Mouse (Mus musculus) embryo, embryonic 10 days (tissue): ENCODE data around the gene Polr2g.
"Not testable (repeated sequence)": the region's sequence is repeated elsewhere in the genome, so short reads cannot be mapped to it uniquely, and the experiment has no call there.

ENCODE experiments used
- DNase-seq: peaks from one replicate; pipeline ENCODE4 v3.0.0-alpha.2; 2015; ENCODE audit warnings: low spot score

The Polr2g gene

DNA sequence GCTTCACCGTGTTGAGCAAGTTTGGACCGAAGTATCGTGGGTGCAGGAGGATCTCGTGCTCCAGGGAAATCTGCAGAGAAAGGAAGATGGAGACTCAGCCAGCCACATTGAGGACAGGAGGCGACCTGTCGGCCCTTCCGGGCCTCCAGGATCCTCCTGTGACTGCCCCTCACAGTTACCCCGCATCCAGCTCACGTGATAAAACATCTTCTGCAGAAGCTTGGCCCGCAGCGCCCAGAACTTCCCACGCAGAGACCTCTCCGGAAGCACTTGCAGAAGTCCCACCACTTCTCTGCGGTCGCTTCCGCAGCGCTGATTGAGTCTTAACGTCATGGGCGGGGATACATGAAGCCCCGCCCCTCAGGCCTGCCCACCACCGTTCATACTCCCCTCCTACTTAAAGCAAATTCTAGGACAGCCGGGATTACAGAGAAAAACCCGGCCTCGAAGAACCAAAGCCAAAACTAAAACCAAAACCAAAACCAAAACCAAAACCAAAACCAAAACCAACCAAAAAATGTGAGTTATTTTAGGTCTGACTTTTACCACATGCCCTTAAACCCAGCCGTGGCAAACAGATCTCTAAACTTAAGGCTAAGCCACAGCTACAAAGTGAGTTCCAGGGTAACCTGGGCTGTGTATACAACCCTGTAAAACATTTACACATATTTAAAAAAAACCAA lies at the start of gene Polr2g:
Gene Polr2g (minus strand): TSS at position 314 of the 683 bp plus-strand sequence.
- DNase-seq: peak; percentile 93

DNA sequence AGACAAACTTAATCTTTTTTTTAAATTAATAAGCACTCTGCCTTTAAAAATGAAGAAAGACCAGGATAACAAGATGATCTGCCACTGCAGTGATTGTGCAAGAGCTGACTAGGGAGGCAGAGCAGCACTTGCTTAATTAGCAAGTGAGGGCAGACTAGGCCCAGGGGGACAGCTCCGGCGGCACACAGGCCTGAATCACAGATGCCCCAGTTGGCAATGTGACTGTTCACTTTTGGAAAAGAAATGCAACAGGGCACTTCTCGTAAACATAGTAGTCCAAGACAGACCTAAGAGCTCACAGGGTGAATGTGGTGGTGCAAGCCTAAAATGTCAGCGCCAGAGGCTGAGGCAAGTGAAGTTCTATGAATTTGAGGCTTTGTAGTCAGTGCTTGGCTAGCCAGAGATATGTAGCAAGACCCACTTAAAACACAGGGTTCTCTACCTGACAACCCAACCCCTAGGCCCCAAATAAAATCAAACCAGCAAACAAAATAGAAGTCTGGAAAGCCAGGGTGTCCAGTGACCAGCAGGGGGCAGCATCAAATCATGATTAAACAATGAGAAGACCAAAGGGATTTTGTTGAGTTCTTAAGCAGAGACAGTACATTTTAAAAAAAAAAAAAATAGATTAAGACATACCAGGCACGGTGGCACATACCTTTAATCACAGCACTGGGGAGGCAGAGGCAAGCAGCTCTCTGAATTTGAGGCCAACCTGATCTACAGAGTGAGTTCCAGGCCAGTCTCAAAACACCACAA lies 46.2 kb upstream of the Polr2g start:
- DNase-seq: peak; percentile 87

DNA sequence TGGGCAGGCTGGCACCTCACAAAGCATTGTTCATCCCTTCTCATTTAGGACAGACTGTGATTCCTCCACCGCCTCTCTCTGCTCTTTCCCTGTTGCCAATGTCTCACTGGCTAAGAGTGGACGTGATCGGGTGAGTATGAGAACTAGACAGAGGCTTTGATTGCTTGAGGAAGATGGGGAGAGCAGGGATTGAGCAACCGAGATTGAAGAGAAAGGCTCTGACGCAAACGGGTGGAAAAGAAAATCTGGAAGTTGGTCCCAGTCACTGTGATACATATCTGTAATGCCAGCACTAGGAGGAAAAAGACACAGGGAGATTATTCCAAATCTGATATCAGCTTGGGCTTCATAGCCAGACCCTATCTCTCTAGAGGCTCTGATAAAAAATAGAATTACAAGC lies 44.6 kb upstream of the Polr2g start:
- no peak for DNase-seq

DNA sequence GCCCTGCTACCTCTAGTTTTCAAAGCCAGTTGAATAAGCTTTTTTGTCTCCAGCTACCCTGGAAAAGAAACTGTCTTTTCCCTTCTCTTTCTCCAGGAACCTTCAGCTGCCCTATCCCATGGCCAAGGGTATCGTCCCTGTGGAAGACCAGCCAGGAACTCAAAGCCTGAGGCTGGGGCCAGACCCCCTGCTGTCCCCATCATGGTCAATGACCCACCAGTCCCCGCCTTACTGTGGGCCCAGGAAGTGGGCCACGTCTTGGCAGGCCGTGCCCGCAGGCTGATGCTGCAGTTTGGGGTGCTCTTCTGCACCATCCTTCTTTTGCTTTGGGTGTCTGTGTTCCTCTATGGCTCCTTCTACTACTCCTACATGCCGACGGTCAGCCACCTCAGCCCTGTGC lies 42.6 kb upstream of the Polr2g start:
- no peak for DNase-seq

DNA sequence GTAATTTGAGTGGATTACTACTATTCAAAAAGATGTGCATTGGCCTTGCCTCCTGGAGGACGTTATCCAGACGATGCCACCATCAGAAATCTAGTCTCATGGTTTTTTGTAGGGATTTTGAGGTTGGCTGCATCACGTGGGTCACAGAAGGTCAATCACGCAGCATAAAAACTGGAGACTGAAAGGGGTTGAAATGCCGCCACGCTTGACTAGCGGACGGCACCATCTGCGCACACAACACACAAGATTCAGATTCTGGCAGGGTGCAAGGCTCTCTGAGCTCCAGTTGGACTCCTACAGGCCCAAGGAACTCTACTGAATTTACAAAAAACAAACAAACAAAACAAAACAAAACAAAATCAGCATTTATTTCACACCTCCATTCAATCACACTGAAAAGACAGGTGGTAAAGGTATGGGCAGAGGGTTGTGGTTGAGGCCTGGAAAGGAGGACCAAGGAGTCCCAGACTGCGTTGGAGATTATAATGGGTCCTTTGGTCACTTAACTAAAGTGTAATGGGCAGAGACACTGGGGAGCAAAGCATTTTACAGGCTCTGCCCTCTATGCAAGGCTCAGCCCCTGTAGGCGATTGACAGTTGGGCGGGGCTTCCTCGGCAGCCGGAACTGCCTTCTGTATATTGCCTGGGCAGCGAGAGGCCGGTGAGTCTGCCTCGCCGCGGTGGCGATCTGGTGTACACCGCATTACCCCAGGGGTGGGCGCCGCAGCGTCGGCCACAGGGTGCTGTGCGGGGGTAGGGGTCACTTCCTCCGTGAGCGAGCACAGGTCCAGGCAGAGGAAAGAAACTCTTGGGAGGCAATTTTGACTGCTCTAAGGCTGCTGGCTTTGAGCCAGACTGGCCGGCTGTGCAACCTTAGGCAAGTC lies 41.8 kb upstream of the Polr2g start:
- peak; percentile 80 for DNase-seq

DNA sequence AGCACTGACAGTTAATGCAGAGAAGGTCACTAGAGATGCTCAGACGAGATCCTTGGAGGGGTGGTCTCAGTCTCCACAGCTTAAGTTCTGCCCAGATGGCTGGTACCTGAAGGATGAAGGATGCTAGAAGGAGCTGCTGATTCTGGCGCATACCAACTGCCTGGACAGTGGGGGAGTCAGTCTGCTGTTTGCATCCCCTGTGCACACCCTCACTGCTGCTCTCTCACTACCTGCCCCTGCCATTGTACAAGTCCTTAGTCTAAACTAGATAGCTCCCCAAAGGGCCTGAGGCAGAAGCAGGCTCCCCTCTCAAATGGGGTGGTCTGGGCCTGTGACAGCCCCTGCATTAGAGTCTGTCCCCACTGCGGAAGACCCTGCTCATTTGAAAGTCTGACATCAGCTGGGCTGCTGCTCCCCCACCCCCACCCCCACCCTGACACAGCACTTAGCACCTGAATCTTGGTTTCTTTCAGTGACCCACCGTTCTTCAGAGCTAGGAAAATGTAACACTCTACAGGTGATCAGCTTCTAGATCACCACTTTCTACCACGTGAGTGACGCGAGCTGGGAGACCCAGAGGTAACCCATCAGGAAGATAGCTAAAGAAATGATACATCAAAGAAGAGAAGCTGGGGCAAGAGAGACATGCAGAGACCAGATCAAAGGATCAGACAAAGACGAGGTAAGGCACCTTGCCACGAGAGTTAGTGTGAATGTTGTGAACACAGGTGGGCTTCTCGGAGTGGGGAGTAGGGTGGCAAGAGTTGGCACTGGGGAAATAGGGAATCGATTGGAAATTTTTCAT lies 40.9 kb upstream of the Polr2g start, which contains the start of gene Gng3:
Gene Gng3 (minus strand): TSS at position 92 of the 805 bp plus-strand sequence.
- peak; percentile 63 for DNase-seq

DNA sequence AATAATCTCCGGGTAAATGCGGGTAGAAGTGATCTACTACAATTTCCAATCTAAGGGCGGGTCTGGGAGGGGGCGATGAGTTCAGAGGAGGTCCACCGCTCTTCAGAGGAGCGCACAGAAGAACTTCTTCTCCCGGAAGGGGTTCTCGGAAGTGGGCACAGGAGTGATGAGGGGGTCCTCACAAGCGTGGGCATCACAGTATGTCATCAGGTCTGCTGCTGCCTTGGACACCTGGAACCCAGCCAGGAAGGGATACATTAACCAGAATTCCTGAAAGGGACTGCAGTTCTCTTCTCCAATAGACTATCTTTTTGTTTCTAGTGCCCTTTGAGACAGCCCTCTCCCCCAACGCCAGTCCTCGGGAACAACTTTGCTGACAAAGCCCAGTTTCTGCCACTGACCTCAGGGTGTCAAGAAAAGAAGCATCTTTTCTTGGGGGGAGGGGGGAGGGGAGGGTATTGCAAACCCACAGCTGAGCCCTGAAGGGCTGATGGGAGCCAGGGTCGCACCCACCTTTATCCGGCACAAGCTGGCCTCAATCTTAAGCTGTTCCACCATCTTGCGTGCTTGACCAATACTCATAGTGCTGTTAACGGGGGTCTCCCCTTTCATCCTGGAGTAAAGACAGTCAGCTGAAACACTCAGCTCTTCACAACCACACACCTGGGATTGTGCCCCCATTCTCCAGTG lies 39.8 kb upstream of the Polr2g start:
- DNase-seq: no peak

DNA sequence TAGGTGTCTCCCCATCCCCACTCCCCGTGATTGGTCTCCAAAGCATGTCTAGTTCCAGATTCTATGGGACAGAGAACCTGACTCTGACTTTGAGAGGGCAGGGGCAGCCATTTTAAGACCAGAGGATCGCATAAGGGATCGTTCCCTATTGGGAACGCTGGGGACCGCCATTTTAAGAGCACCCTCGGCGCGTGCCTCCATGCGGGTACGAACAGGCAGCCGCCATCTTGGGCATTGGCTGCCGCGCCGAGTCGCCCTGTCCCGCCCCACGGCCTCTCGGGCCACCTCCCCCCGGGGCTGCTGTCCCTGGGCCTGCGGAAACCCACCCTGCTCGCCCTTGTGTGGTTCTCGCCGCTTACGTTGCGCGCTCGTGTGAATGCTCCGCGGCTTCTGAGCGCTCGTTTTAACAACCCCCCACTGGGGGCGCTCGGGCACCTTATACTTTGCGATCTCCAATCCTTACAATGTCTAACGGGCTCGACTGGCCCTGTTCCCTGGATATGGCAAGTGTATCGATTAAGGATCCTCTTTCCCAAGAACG lies 38.9 kb upstream of the Polr2g start, which contains the start of gene Bscl2:
Gene Bscl2 (plus strand): TSS at position 217 of the 541 bp plus-strand sequence.
- DNase-seq: peak; percentile 92

DNA sequence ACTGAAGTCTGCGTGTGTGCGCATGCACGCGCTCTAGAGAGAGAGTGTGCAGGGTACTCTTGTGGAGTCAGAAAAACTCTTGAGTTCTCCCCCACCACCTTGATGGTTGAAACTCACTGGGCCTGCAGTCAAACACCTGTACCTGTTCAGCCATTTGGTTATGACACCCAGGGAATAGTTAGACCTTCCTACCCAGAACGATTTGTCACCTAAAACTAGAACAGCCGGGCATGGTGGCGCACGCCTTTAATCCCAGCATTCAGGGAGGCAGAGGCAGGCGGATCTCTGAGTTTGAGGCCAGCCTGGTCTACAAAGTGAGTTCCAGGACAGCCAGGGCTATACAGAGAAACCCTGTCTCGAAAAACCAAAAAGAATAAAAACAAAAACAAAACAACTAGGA lies 38.0 kb upstream of the Polr2g start:
- not testable (repeated sequence) for DNase-seq

DNA sequence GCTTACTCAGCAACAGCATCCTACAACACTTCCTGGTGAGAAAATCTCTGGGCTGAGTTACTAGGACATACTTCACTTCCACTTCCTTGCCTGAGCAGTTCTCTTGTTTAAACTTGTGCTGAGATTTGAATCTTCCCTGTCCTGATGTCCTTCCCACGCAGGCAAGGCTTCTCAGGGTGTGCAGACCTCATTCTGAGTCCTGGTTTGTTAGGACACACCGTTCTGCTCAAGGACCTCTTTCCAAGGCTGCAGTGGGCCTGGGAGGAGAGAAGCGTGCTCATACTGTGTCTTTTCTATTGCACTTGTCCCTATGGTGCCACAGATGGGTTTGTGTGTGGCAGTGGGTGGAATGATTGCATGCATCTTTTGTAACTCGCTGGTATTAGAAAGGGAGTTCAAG lies 34.6 kb upstream of the Polr2g start:
- no peak for DNase-seq

DNA sequence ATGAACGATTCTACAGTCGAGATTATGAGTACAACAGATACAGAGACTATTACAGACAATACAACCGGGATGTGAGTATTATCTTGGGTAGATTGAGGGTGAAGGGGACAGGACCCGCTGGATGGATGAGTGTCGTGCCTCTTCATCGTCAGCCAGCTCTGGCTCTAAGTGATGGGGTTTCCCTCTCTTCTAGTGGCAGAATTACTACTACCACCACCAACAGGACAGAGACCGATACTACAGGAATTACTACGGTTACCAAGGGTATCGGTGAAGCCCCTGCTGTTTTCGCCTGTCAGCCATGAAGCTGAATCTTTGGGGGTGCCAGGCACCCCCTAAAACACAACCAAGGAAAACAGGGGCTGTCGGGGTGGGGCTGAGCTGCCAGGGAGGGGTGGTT lies 32.9 kb upstream of the Polr2g start:
- DNase-seq: no peak

DNA sequence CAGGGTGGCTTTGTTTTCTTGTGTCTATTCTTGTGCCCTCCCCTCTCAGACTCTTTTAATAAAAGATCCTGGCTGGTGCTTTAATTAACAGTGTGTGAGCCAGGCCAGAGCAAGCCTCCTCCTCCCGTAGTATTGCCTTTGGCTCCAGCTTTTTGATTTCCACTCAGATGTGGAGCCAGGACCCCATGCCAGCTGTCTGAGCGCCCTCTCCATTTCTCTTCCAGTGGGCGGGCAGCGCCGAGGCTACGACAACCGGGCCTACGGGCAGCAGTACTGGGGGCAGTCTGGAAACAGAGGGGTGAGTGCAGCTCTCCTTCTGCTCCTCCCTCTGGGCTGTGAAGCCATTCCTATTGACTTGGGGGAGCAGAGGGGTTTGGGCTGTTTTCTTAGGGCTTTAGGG lies 32.3 kb upstream of the Polr2g start:
- no peak for DNase-seq

DNA sequence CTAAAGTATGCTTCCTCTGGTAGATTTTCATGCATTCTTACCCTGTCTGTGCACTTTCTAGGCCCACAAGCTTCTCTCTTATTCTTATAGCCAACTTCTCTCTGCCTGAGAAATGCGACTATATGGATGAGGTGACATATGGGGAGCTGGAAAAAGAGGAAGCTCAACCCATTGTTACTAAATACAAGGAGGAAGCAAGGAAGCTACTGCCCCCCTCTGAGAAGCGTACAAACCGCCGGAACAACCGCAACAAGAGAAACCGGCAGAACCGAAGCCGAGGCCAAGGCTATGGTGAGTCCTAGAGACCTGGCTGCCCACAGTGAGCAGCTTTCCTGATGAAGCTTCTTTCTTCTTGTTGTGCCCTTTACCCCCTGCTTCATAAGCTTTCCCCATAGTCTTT lies 31.3 kb upstream of the Polr2g start, which contains the start of gene AC129217.1:
Gene AC129217.1 (plus strand): TSS at position 114 of the 400 bp plus-strand sequence.
- no peak for DNase-seq

DNA sequence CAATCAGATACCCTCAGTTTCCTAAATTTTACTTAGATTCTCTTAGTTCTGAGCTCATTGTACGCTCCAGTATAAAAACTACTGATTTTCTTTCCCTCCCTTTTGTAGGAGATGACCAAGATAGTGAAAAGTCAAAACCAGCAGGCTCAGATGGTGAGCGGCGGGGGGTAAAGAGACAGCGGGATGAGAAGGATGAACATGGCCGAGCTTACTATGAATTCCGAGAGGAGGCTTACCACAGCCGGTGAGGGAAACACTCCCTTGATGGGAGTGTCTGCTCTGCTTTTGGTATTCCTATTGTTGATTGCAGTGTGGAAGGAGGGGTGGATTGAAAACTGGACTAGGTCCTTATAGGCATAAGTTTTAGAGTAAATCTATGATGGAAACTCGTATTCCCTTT lies 24.3 kb upstream of the Polr2g start:
- DNase-seq: no peak

DNA sequence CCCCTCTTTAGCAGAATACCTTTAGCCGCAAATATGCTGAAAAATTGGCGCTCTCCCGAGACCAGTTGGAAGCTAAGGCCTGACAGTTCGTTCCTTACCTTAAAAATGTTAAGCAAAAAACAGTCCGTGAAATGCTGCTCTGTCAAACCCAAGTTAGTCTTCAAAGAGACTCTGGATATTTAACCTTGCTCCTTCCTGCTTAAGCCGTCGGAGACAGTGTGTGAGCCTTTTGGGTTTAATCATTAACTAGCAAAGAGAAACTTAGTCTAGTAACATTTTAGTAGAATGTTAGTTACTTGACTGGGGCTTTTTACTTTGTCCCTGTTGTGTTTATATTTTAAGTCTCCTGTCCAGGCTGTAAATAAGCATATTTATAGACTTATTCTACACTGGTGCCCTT lies 22.8 kb upstream of the Polr2g start:
- DNase-seq: no peak

DNA sequence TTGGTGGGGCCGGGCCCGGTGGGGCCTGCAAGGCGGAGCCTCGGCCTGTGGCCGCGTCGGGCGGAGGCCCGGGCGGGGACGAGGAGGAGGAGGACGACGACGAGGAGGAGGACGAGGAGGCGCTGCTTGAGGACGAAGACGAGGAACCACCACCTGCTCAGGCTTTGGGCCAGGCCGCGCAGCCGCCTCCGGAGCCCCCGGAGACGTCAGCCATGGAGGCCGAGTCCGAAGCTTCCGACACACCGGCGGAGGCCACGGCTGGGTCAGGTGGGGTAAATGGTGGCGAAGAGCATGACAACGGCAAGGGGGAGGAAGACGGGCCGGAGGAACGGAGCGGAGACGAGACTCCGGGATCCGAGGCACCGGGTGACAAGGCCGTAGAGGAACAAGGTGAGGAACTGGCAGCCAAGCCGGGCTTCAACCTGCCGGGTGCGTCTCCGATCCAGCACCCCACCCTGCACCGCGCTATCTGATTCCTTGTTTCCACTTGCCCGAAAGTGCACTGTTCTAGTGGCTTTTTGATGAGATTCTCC lies 22.1 kb upstream of the Polr2g start:
- no peak for DNase-seq

DNA sequence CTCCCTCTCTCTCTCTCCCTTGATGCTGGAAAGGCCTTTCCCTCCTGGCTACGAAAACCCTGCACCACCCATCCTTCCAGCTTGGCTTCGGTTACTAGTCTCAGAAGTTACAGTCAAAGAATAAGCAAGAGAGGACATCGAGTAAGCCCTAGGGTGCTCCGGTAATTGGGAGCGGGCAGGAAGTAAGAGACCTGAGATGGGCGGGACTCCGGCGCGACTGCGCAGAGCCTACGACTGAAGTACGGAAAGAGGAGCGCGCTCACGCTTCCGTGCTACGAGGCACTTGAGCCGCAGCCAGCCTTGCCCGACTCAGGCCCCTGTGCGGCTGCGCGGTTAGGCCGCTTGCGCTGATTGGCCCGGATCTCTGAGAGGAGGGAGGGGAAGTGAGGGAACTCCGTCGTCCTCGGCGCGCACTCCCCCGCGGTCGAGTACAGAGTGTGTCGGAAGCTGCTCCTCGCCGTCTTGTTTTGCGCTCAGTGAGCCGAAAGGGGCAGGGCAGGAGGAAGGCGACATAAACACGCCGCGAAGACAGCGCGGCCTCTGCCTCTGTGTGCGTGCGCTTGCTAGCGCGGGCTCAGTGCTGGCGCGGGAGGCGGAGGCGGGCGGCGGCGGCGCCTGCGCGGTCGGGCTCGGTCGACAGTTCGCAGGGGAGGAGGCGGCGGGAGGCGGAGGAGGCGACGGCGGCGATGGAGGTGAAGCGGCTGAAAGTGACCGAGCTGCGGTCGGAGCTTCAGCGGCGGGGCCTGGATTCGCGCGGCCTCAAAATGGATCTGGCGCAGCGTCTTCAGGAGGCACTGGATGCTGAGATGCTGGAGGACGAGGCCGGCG lies 21.4 kb upstream of the Polr2g start, which contains the start of gene Hnrnpul2:
Gene Hnrnpul2 (plus strand): TSS at position 415 of the 828 bp plus-strand sequence.
- DNase-seq: peak; percentile 99

DNA sequence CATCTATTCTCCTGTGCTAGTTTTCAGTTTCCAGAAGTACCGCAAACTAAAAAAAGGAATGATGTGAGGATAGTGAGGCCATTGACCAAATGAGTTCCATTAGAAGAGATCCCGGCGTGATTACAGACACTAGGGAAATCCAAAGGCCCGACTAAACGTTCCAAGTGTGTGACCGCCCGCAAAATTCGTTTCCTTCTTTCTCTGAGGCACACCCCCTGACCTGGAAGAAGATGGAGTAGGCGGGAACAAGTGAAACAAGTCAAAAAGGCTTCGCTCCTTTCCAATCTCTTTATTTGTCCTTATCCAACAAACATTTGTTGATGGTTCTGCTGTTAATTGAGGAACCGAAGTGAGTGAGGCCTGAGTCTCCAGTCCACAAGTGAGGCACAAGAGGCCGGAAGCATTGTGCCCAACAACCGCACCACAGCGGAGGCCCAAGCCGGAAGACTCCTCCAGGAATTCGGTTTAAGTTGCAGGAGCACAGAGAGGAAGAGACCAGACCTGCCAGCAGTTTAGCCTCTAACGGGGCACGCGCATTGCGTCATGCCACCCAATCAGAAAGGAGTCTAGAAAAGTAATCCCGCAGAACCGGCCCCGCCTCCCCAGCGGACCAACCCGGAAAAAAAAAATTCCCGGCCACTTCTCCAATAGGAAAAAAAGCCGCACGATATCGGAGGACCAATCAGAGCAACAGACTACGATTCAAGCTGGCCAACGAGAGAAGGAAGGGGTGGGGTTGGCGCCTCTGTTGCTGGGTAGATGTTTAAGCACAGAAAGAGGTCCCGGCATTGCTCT lies 20.6 kb upstream of the Polr2g start, which contains the start of gene Ttc9c:
Gene Ttc9c (minus strand): TSS at position 533 of the 795 bp plus-strand sequence.
- peak; percentile 98 for DNase-seq
